Mouse (Mus musculus) thymus, adult 2 months (tissue): ENCODE measurements around the gene Ube2e2. TPM values are rescaled to one million over a fixed set of nuclear protein-coding genes. Genes with fewer than 3 reads are reported as not detected.
"Not testable (repeated sequence)": the region's sequence is repeated elsewhere in the genome, so short reads cannot be mapped to it uniquely, and the experiment has no call there.

Experiments used
- DNase-seq: peaks from one replicate; pipeline ENCODE4 v3.0.0; 2021
- H3K27ac ChIP-seq: fragments of 200-500 bp; 2 replicates; pipeline ENCODE4 v1.5.1; 2012; ENCODE audit warnings: low read length, control low read depth; ENCODE audit not compliant: control insufficient read depth, insufficient read depth
- H3K27me3 ChIP-seq: fragments of 200-500 bp; 2 replicates; pipeline ENCODE4 v1.6.1; 2012; ENCODE audit warnings: mild to moderate bottlenecking, low read length, moderate library complexity, mixed read lengths; ENCODE audit not compliant: control insufficient read depth, insufficient read depth
- H3K36me3 ChIP-seq: fragments of 200-500 bp; 2 replicates; pipeline ENCODE4 v1.6.1; 2012; ENCODE audit warnings: mild to moderate bottlenecking, low read length, moderate library complexity; ENCODE audit not compliant: control insufficient read depth, insufficient read depth
- H3K4me1 ChIP-seq: fragments of 200-500 bp; replicated peaks from 2 replicates; pipeline ENCODE4 v1.6.1; 2012; ENCODE audit warnings: low read length; ENCODE audit not compliant: control insufficient read depth, insufficient read depth
- H3K4me3 ChIP-seq: fragments of 200-500 bp; 2 replicates; pipeline ENCODE4 v1.5.1; 2012; ENCODE audit warnings: mild to moderate bottlenecking, low read length, control low read depth, moderate library complexity; ENCODE audit not compliant: control insufficient read depth, insufficient read depth
- CTCF ChIP-seq: fragments of 200-500 bp; IDR thresholded peaks from 2 replicates; pipeline ENCODE4 v1.5.1; 2012; ENCODE audit warnings: mild to moderate bottlenecking, control low read depth, low read length, moderate library complexity, borderline replicate concordance; ENCODE audit not compliant: control insufficient read depth, poor library complexity, insufficient read depth; ENCODE audit errors: extremely low read depth
- POLR2A ChIP-seq: fragments of 200-500 bp; IDR thresholded peaks from 2 replicates; pipeline ENCODE4 v1.6.1; 2012; ENCODE audit warnings: mild to moderate bottlenecking, low read length, control low read depth, moderate library complexity; ENCODE audit not compliant: control insufficient read depth, poor library complexity, insufficient read depth; ENCODE audit errors: extremely low read depth
- WGBS: fragments of 180-500 bp; shearing (Covaris S2); methylation state at CpG from one replicate; pipeline ENCODE4 v1.1.7; 2018; 5-methylcytosine and 5-hydroxymethylcytosine counted together
- polyA plus RNA-seq: library from polyadenylated mRNA; depleted of rRNA; stranded (reverse); fragments of >200 nt; gene quantifications from 2 replicates; pipeline ENCODE4 v1.2.3, GENCODE M21; 2012

The Ube2e2 gene
- polyA plus RNA-seq, 1 experiment, result 34.9 TPM

DNA sequence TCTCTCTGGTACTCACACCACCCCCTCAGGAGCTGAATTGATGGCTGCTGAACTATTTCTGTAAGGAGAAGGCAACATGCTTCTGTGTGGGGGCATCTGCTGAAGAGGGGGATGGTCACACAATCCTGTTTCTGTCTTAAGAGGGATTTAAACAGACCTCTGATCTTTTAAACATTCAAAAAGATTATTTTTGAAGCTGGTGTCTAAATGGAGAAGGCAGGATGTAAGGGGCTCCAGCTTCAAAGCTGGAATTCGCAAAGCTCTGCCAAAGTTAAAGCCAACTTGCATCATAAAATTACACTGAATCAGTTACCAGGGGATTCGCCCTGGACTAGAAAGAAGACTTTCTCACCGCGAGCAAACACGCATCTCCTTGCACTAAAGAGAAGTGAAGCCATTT is 346.5 kb downstream of the Ube2e2 start:
- TF ChIP-seq CTCF, result no peak
- TF ChIP-seq POLR2A, result no peak
- DNase-seq, result no peak
- no peaks in the 10 kb centered on the region for H3K4me1 ChIP-seq
- H3K27ac ChIP-seq, result no peak overlapping the region
- no peak overlapping the region for H3K4me3 ChIP-seq
- H3K36me3 ChIP-seq, result no peaks in the 10 kb centered on the region
- no peaks in the 10 kb centered on the region for H3K27me3 ChIP-seq
- WGBS, result 93% methylated on average over 5 of the region's 5 CpGs

DNA sequence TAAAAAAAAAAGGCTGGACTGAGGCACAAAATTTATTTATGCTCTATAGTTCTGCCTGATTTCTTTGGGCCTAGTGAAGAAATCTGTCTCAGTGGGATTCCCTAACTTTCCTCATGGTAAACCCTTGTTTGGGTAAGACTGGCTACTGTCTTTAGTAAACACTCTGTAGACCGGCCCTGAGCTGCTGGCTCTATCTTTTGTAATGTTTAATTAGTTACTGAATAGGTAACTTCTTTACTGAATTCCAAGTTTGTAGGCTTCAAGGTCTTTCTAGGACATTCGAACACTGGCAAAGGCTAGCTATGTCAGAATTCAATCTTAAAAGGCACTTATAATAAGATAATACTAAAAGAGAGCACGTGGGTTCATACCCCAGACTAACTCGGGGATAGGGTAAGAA is 355.0 kb downstream of the Ube2e2 start:
- not testable (repeated sequence) for H3K4me1 ChIP-seq, H3K27me3 ChIP-seq, H3K4me3 ChIP-seq, H3K27ac ChIP-seq, DNase-seq, H3K36me3 ChIP-seq
- WGBS, result 91% methylated on average over 4 of the region's 4 CpGs

DNA sequence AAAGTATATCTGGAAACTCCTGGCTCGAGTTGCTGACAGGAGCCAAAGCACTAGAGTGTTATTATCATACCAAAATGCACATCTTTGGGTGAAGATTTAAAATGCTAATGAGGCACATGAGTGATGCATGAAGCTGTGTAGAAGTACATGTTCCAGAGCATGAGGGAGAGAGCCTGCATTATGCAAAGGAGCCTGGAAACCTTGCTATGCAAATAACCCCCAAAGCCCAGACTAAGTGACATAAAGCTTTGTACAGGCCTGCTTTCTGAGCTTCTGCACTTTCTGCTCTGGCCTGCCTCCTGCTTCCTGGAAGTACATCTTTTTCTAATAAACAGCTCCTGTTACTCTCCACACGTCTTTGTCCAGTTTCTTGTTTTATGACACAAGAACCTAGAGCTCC is 363.2 kb downstream of the Ube2e2 start:
- Histone ChIP-seq H3K4me3 (no peak overlapping the region), H3K4me1 (no peaks in the 10 kb centered on the region), H3K36me3 (no peaks in the 10 kb centered on the region), H3K27ac (no peak overlapping the region), H3K27me3 (no peaks in the 10 kb centered on the region)
- 78% methylated on average over 2 of the region's 2 CpGs for WGBS
- no peak for TF ChIP-seq POLR2A
- no peak for TF ChIP-seq CTCF
- no peak for DNase-seq

DNA sequence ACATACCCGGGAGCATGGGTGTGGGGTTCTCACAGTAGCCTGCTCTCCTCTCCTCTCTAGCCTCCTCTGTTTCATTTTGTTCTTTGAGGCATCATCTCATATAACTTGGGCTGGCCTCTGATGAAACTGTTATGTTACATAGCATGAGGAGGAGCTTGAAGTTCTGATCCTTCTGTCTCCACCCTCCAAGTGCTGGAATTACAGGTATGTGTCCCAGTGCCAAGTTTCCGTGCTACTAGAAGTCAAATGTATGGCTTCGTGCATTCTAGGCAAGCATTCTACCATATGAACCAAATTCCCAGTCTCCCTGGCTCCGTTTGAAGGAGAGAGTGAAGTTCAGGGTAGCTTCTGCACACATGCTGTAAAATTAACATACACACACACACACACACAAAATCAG is 363.6 kb downstream of the Ube2e2 start:
- TF ChIP-seq CTCF, result no peak
- no peak for TF ChIP-seq POLR2A
- Histone ChIP-seq H3K4me3 (no peak overlapping the region), H3K27me3 (no peaks in the 10 kb centered on the region), H3K4me1 (no peaks in the 10 kb centered on the region), H3K27ac (no peak overlapping the region), H3K36me3 (no peaks in the 10 kb centered on the region)
- no peak for DNase-seq
- WGBS, result 91% methylated on average over 4 of the region's 4 CpGs
